Mouse (Mus musculus) olfactory bulb, adult 2 months (tissue): ENCODE results near the gene Nt5c2.

Source experiments
- CTCF ChIP-seq: fragments of 200-500 bp; IDR thresholded peaks from 2 replicates; pipeline ENCODE4 v1.5.1; 2012; ENCODE audit warnings: low read depth, mild to moderate bottlenecking, low read length, moderate library complexity; ENCODE audit not compliant: insufficient read depth
- POLR2A ChIP-seq: fragments of 200-500 bp; IDR thresholded peaks from 2 replicates; pipeline ENCODE4 v1.6.1; 2012; ENCODE audit warnings: mild to moderate bottlenecking, low read depth, low read length, moderate library complexity; ENCODE audit not compliant: insufficient read depth

- TF ChIP-seq CTCF (no peak), POLR2A (no peak)
Measured at GRCm38 (mm10) chr19:46976743-46977142, 38.2 kb downstream of the Nt5c2 start.
